Mouse (Mus musculus): ENCODE results near the gene Gm49601.

Gene Gm49601

GRCm38 (mm10) chr16:18629390-18630231 lies 3.4 kb upstream of the Gm49601 start, which contains the start of gene Sept5:
Sept5 (minus strand) TSS chr16:18629954.
- peak; percentile 98 for DNase-seq

GRCm38 (mm10) chr16:18628948-18629340 lies 2.7 kb upstream of the Gm49601 start:
- DNase-seq: no peak

GRCm38 (mm10) chr16:18628206-18628947 lies 2.1 kb upstream of the Gm49601 start:
- DNase-seq: peak; percentile 94

- DNase-seq: peak; percentile 92
These were observed 936 bp upstream of the Gm49601 start for GRCm38 (mm10) chr16:18627163-18627562.

- DNase-seq: no peak
These were observed 376 bp downstream of the Gm49601 start for GRCm38 (mm10) chr16:18625791-18626311.

GRCm38 (mm10) chr16:18625097-18625496 lies 1.1 kb downstream of the Gm49601 start:
- DNase-seq: peak; percentile 91

- DNase-seq: no peak
These were observed 1.6 kb downstream of the Gm49601 start for GRCm38 (mm10) chr16:18624641-18625040.

- no peak for DNase-seq
These were observed 2.3 kb downstream of the Gm49601 start for GRCm38 (mm10) chr16:18623751-18624540.

- peak; percentile 90 for DNase-seq
These were observed 3.1 kb downstream of the Gm49601 start for GRCm38 (mm10) chr16:18622916-18623750.

GRCm38 (mm10) chr16:18622019-18622418 lies 4.2 kb downstream of the Gm49601 start, which contains the start of gene Gp1bb:
Gp1bb (minus strand) TSS chr16:18622403.
- peak; percentile 88 for DNase-seq

GRCm38 (mm10) chr16:18621362-18622001 lies 4.7 kb downstream of the Gm49601 start:
- peak; percentile 87 for DNase-seq

GRCm38 (mm10) chr16:18620601-18621361 lies 5.4 kb downstream of the Gm49601 start:
- DNase-seq: peak; percentile 94

GRCm38 (mm10) chr16:18620201-18620600 lies 6.0 kb downstream of the Gm49601 start:
- DNase-seq: peak; percentile 86

- peak; percentile 88 for DNase-seq
These were observed 7.1 kb downstream of the Gm49601 start for GRCm38 (mm10) chr16:18619110-18619509.

- DNase-seq: peak; percentile 84
These were observed 7.9 kb downstream of the Gm49601 start for GRCm38 (mm10) chr16:18618297-18618696.

GRCm38 (mm10) chr16:18617370-18618065 lies 8.7 kb downstream of the Gm49601 start:
- peak; percentile 95 for DNase-seq

GRCm38 (mm10) chr16:18613301-18613700 lies 12.9 kb downstream of the Gm49601 start:
- DNase-seq: peak; percentile 82

- DNase-seq: no peak
These were observed 14.5 kb downstream of the Gm49601 start for GRCm38 (mm10) chr16:18611752-18612151.

- no peak for DNase-seq
These were observed 17.1 kb downstream of the Gm49601 start for GRCm38 (mm10) chr16:18609099-18609498.

GRCm38 (mm10) chr16:18608226-18608625 lies 18.0 kb downstream of the Gm49601 start:
- DNase-seq: no peak

Data from heart, adult 11 months (tissue).